Mouse (Mus musculus): ENCODE results near the gene Helz.
"Not testable (repeated sequence)": the region's sequence is repeated elsewhere in the genome, so short reads cannot be mapped to it uniquely, and the experiment has no call there.

Helz gene

GRCm38 (mm10) chr11:107548204-107548975, 660 bp downstream of the Helz start:
- DNase-seq (ENCODE audit: extremely low spot score, low read depth, low spot score), result no peak

GRCm38 (mm10) chr11:107559874-107560273, 12.1 kb downstream of the Helz start:
- DNase-seq (ENCODE audit: extremely low spot score, low read depth, low spot score), result no peak

- DNase-seq (ENCODE audit: extremely low spot score, low read depth, low spot score), result no peak
Measured at GRCm38 (mm10) chr11:107567431-107567830, 19.7 kb downstream of the Helz start.

- DNase-seq (ENCODE audit: extremely low spot score, low read depth, low spot score), result no peak
Measured at GRCm38 (mm10) chr11:107568466-107568995, 20.8 kb downstream of the Helz start.

- not testable (repeated sequence) for DNase-seq (ENCODE audit: extremely low spot score, low read depth, low spot score)
Measured at GRCm38 (mm10) chr11:107570891-107571290, 23.2 kb downstream of the Helz start.

GRCm38 (mm10) chr11:107571318-107571717, 23.6 kb downstream of the Helz start:
- DNase-seq (ENCODE audit: extremely low spot score, low read depth, low spot score), result no peak

- DNase-seq (ENCODE audit: extremely low spot score, low read depth, low spot score), result no peak
Measured at GRCm38 (mm10) chr11:107572551-107572950, 24.8 kb downstream of the Helz start.

- no peak for DNase-seq (ENCODE audit: extremely low spot score, low read depth, low spot score)
Measured at GRCm38 (mm10) chr11:107573061-107573692, 25.4 kb downstream of the Helz start.

GRCm38 (mm10) chr11:107573847-107574246, 26.1 kb downstream of the Helz start:
- no peak for DNase-seq (ENCODE audit: extremely low spot score, low read depth, low spot score)

- DNase-seq (ENCODE audit: extremely low spot score, low read depth, low spot score), result no peak
Measured at GRCm38 (mm10) chr11:107574811-107575705, 27.3 kb downstream of the Helz start.

- DNase-seq (ENCODE audit: extremely low spot score, low read depth, low spot score), result no peak
Measured at GRCm38 (mm10) chr11:107576186-107576585, 28.5 kb downstream of the Helz start.

- no peak for DNase-seq (ENCODE audit: extremely low spot score, low read depth, low spot score)
Measured at GRCm38 (mm10) chr11:107577400-107577799, 29.7 kb downstream of the Helz start.

GRCm38 (mm10) chr11:107578226-107578625, 30.5 kb downstream of the Helz start:
- DNase-seq (ENCODE audit: extremely low spot score, low read depth, low spot score), result no peak

- DNase-seq (ENCODE audit: extremely low spot score, low read depth, low spot score), result no peak
Measured at GRCm38 (mm10) chr11:107580786-107581185, 33.1 kb downstream of the Helz start.

- no peak for DNase-seq (ENCODE audit: extremely low spot score, low read depth, low spot score)
Measured at GRCm38 (mm10) chr11:107584660-107585451, 37.1 kb downstream of the Helz start.

GRCm38 (mm10) chr11:107586129-107586528, 38.4 kb downstream of the Helz start:
- not testable (repeated sequence) for DNase-seq (ENCODE audit: extremely low spot score, low read depth, low spot score)

GRCm38 (mm10) chr11:107587141-107587540, 39.4 kb downstream of the Helz start:
- no peak for DNase-seq (ENCODE audit: extremely low spot score, low read depth, low spot score)

GRCm38 (mm10) chr11:107592575-107592974, 44.8 kb downstream of the Helz start:
- no peak for DNase-seq (ENCODE audit: extremely low spot score, low read depth, low spot score)

- DNase-seq (ENCODE audit: extremely low spot score, low read depth, low spot score), result no peak
Measured at GRCm38 (mm10) chr11:107597381-107597780, 49.7 kb downstream of the Helz start.

- no peak for DNase-seq (ENCODE audit: extremely low spot score, low read depth, low spot score)
Measured at GRCm38 (mm10) chr11:107605694-107606093, 58.0 kb downstream of the Helz start.

Data from hindlimb bud, embryonic 11.5 days (tissue).